Mouse (Mus musculus): ENCODE results near the gene Ak4. TPM values are rescaled to one million over a fixed set of nuclear protein-coding genes. Genes with fewer than 3 reads are reported as not detected.

The Ak4 gene
- polyA plus RNA-seq, 1 experiment from 2014 or later = 11.9 TPM

DNA sequence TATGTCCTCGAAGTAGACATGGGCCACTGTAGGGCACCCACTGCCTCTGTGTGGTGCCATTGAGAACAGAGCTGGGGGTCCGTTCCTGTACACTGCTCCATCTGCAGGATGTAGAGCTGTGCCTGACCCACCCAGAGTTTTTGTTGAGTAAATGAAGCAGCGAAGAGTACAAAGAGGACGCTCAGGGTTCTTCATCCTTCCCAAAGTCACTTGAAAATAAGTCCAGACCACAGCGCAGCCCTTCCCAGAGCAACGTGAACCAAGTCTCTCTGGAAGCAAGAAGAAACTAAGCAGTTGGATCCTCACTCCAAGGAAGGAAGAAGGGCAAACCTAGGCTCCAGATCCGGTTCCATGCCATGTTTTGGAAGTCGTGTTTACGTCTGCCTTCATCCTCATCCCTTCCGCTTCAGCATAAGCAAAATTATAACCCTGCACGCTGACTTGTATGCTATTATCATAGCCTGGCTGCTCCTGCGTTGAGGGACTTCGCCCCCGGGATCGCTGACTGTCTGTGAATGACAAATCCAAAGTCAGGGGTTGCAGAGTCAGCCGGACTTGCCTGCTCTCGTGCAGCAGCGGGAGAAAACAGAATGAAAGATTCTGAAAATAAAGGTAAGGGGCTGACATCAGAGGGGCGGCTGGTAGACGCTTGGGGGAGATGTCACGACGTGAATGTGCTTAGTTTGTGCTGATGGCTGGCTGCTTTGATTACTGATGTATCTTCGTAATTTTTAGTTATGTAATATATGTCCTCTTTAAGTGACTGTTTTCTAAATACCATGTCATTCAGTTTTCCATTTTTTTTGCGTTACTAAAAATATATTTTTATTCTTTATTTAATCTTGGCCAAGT is 88.7 kb downstream of the Ak4 start:
- no peak overlapping the region for H3K27ac ChIP-seq (ENCODE audit: low read depth, low read length)
- peak overlapping the region; percentile 52 for H3K4me2 ChIP-seq (ENCODE audit: low read depth, low read length, severe bottlenecking)
- DNase-seq (ENCODE audit: low spot score) (peak; percentile 71), ATAC-seq (replicated peaks; ENCODE audit: low FRiP score) (no peak)
- peak overlapping the region; percentile 28 for H3K4me3 ChIP-seq (ENCODE audit: low read depth, low read length)
- 10% methylated on average over 24 of the region's 24 CpGs for WGBS
- H3K9me3 ChIP-seq (ENCODE audit: control insufficient read depth, low read length) = no peaks in the 10 kb centered on the region
- peaks cover 5% of the 10 kb centered on the region for H3K4me1 ChIP-seq (replicated peaks; ENCODE audit: control insufficient read depth, insufficient read depth, low read length)
- H3K9ac ChIP-seq (ENCODE audit: low read length) = no peak overlapping the region
- no peaks in the 10 kb centered on the region for H3K36me3 ChIP-seq (ENCODE audit: control insufficient read depth, insufficient read depth, low read length)
- H3K27me3 ChIP-seq (ENCODE audit: control insufficient read depth, insufficient read depth, low read length) = 0 out of 2 replicates have a peak, but pooled peaks cover 3% of the 10 kb centered on the region

DNA sequence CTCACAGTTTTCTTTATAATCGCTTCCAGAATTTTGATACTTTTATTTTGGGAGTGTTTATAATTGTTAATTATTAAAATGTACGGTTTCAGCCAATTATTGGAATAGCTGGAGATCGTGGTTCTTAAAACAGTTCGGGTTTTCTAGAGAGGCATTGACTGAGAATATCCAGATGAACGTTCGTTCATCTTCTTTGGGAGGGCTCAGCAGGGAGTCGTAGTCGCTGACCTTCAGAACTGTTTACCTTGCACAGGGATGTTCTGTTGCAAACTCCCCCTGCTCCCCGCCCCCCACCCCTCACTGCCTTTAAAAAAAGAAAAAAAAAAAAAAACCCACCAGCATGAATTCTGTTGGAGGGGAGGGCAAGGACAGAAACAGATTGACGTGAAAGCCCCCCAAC is 89.4 kb downstream of the Ak4 start:
- ATAC-seq (replicated peaks; ENCODE audit: low FRiP score) = no peak
- DNase-seq (ENCODE audit: low spot score) = no peak
- 3% methylated on average over 10 of the region's 10 CpGs for WGBS
- no peaks in the 10 kb centered on the region for H3K9me3 ChIP-seq (ENCODE audit: control insufficient read depth, low read length)
- peaks cover 5% of the 10 kb centered on the region for H3K4me1 ChIP-seq (replicated peaks; ENCODE audit: control insufficient read depth, insufficient read depth, low read length)
- H3K36me3 ChIP-seq (ENCODE audit: control insufficient read depth, insufficient read depth, low read length) = no peaks in the 10 kb centered on the region
- H3K27me3 ChIP-seq (ENCODE audit: control insufficient read depth, insufficient read depth, low read length) = 0 out of 2 replicates have a peak, but pooled peaks cover 3% of the 10 kb centered on the region
- H3K4me2 ChIP-seq (ENCODE audit: low read depth, low read length, severe bottlenecking) = peak overlapping the region; percentile 78
- peak overlapping the region; percentile 25 for H3K9ac ChIP-seq (ENCODE audit: low read length)
- H3K27ac ChIP-seq (ENCODE audit: low read depth, low read length) = no peak overlapping the region
- peak overlapping the region; percentile 33 for H3K4me3 ChIP-seq (ENCODE audit: low read depth, low read length)

DNA sequence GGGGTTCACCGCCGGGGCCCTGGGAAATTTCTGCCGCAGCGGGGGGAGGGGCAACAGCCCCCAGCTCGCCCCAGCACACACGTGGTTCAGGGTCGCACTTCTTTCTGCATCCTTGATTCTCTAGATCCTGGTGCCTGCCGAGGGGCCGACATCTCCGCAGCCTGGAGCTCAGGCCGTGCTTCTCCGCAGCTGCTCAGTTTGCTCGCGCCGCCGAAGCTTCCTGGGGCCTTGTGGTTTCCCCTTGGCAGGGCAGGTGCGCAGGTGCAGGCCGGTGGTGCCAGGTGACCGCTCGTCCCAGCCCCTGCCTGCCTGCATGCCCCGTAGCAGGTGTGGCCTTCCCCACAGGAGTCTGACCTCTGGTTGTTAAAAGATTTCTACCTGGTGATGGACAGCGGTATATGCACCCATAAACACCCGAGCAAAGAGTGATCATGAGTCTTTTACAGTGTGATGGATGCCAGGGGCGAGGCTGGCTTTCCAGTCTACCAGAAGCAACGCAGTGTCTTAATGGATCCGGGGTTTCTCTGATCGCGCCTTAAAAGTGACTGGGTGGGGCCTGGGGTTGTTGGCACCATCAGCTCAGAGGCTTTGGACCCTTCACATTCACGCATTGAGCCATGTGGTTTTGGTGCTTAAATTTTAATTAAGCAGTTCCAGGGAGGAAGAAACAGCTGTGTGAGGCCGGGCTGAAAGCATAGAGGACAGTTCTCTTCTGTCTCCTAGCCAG is 89.9 kb downstream of the Ak4 start:
- WGBS = 4% methylated on average over 30 of the region's 30 CpGs
- ATAC-seq (replicated peaks; ENCODE audit: low FRiP score) (peak; percentile 63), DNase-seq (ENCODE audit: low spot score) (peak; percentile 71)
- Histone ChIP-seq H3K27me3 (ENCODE audit: control insufficient read depth, insufficient read depth, low read length) (0 out of 2 replicates have a peak, but pooled peaks cover 3% of the 10 kb centered on the region), H3K27ac (ENCODE audit: low read depth, low read length) (no peak overlapping the region), H3K4me3 (ENCODE audit: low read depth, low read length) (peak overlapping the region; percentile 33), H3K9me3 (ENCODE audit: control insufficient read depth, low read length) (no peaks in the 10 kb centered on the region), H3K36me3 (ENCODE audit: control insufficient read depth, insufficient read depth, low read length) (no peaks in the 10 kb centered on the region), H3K4me1 (replicated peaks; ENCODE audit: control insufficient read depth, insufficient read depth, low read length) (peaks cover 5% of the 10 kb centered on the region), H3K4me2 (ENCODE audit: low read depth, low read length, severe bottlenecking) (peak overlapping the region; percentile 78), H3K9ac (ENCODE audit: low read length) (peak overlapping the region; percentile 25)

DNA sequence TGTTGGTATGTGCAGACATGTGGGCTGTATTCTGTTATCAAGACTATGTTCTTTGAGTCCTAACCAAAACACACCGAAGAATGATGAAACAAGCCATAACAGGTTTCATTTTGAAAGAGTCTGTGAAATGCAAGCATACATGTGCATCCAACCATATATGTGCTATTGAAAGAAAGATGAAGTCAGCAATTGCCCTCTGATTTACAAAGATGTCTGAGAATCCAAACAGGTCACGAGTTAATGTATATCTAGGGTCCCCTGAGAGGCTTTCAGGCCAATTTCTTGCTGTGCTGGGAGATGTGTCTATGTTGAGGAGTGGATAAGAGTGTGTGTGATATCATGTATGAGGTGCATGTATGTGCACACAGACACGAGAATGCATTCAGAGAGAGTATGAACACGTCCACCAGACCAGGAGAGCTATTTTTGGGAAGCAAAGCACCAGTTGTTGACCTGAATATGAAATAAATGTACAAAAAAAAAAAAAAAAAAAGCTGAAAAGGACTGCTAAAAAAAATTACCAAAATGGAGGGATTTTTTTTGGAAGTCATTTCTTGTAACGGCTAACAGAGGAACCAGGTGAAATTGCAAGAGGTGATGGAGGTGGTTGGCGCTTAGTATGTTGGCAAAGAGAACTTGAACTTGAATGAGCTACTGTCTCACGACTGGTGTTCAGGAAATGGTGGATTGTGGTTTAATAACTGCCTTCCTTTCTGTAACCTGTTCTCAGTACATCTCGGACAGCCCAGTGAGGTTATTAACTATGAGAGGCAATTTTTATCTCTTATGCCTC is 91.2 kb downstream of the Ak4 start:
- Histone ChIP-seq H3K36me3 (ENCODE audit: control insufficient read depth, insufficient read depth, low read length) (no peaks in the 10 kb centered on the region), H3K27me3 (ENCODE audit: control insufficient read depth, insufficient read depth, low read length) (0 out of 2 replicates have a peak, but pooled peaks cover 3% of the 10 kb centered on the region), H3K4me1 (replicated peaks; ENCODE audit: control insufficient read depth, insufficient read depth, low read length) (peaks cover 5% of the 10 kb centered on the region), H3K9me3 (ENCODE audit: control insufficient read depth, low read length) (no peaks in the 10 kb centered on the region), H3K27ac (ENCODE audit: low read depth, low read length) (no peak overlapping the region), H3K9ac (ENCODE audit: low read length) (no peak overlapping the region), H3K4me2 (ENCODE audit: low read depth, low read length, severe bottlenecking) (no peak overlapping the region), H3K4me3 (ENCODE audit: low read depth, low read length) (no peak overlapping the region)
- 85% methylated on average over 8 of the region's 8 CpGs for WGBS
- DNase-seq (ENCODE audit: low spot score) (no peak), ATAC-seq (replicated peaks; ENCODE audit: low FRiP score) (no peak)

DNA sequence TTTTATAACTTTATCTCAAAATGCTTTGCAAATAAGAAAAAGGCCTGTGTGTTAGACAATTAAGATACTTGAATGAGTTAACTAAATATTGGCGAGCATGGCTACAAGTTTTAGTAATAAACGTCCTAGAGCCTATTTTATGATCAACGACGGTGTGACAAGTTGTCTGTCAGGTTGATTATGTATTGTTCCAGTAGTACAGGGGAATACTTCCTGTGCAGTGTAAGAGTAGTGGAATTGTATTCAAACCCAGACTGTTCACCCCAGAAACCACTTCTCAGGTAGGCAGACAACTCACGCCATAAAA is 91.8 kb downstream of the Ak4 start:
- no peak overlapping the region for H3K4me2 ChIP-seq (ENCODE audit: low read depth, low read length, severe bottlenecking)
- H3K4me1 ChIP-seq (replicated peaks; ENCODE audit: control insufficient read depth, insufficient read depth, low read length) = peaks cover 5% of the 10 kb centered on the region
- H3K9me3 ChIP-seq (ENCODE audit: control insufficient read depth, low read length) = no peaks in the 10 kb centered on the region
- no peak overlapping the region for H3K27ac ChIP-seq (ENCODE audit: low read depth, low read length)
- H3K27me3 ChIP-seq (ENCODE audit: control insufficient read depth, insufficient read depth, low read length) = 0 out of 2 replicates have a peak, but pooled peaks cover 3% of the 10 kb centered on the region
- H3K4me3 ChIP-seq (ENCODE audit: low read depth, low read length) = no peak overlapping the region
- no peak overlapping the region for H3K9ac ChIP-seq (ENCODE audit: low read length)
- DNase-seq (ENCODE audit: low spot score) (no peak), ATAC-seq (replicated peaks; ENCODE audit: low FRiP score) (no peak)
- H3K36me3 ChIP-seq (ENCODE audit: control insufficient read depth, insufficient read depth, low read length) = no peaks in the 10 kb centered on the region
- WGBS = 87% methylated on average over 5 of the region's 5 CpGs

DNA sequence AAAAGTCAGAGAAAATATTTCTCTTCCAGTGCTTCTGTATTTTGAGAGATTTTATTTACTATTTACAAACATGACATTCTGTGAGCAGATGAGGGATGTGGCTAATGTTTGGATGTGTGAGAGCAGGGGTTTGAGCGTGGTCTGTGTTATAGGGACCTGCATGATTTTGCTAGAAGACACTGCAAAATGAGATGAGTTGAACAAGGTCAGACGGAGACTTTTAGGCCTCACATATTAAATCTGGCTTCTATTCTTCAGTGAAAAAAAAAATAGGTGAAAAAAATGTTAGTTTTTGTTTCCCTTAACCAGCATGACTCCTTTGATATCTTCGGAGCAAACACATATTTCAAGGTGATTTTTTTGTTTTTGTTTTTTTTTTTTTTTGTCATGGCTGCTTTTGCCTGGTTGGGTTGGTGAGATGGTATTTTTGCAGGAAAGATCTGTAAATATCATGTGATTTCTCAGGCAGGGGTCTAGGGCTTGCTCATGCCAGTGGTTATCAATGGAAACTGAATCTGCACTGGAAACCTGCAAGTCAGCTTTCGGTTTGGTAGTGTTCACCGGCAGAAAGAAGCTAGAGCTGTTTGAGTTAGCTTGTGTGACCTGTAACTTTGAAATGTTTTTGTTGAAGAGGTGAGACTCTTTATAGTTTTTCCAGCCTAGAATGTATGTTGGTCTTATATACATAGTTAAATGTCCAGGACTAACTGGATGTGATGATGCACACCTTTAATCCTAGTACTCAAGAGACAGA is 92.9 kb downstream of the Ak4 start:
- H3K4me2 ChIP-seq (ENCODE audit: low read depth, low read length, severe bottlenecking) = no peak overlapping the region
- DNase-seq (ENCODE audit: low spot score) (no peak), ATAC-seq (replicated peaks; ENCODE audit: low FRiP score) (no peak)
- H3K9me3 ChIP-seq (ENCODE audit: control insufficient read depth, low read length) = no peaks in the 10 kb centered on the region
- H3K27ac ChIP-seq (ENCODE audit: low read depth, low read length) = no peak overlapping the region
- H3K9ac ChIP-seq (ENCODE audit: low read length) = no peak overlapping the region
- no peak overlapping the region for H3K4me3 ChIP-seq (ENCODE audit: low read depth, low read length)
- H3K27me3 ChIP-seq (ENCODE audit: control insufficient read depth, insufficient read depth, low read length) = 0 out of 2 replicates have a peak, but pooled peaks cover 2% of the 10 kb centered on the region
- peaks cover 5% of the 10 kb centered on the region for H3K4me1 ChIP-seq (replicated peaks; ENCODE audit: control insufficient read depth, insufficient read depth, low read length)
- H3K36me3 ChIP-seq (ENCODE audit: control insufficient read depth, insufficient read depth, low read length) = no peaks in the 10 kb centered on the region
- 90% methylated on average over 5 of the region's 5 CpGs for WGBS

DNA sequence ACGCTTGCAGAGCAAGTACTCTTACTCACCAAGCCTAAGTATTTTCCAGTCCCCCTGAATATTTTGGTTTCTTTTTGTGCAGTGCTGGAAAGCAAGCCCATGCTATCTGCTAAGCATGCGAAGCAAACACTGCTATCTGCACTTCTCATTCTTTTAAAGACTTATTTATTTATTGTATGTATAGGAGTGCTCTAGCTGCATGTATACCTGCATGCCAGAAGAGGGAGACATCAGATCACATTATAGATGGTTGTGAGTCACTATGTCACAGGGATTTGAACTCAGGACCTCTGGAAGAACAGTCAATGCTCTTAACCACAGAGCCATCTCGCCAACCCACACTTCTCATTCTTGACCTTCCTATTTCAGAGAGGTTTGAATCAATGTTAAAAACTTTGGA is 94.2 kb downstream of the Ak4 start:
- 92% methylated on average over 3 of the region's 3 CpGs for WGBS
- Histone ChIP-seq H3K9me3 (ENCODE audit: control insufficient read depth, low read length) (no peaks in the 10 kb centered on the region), H3K4me1 (replicated peaks; ENCODE audit: control insufficient read depth, insufficient read depth, low read length) (peaks cover 5% of the 10 kb centered on the region), H3K4me3 (ENCODE audit: low read depth, low read length) (no peak overlapping the region), H3K9ac (ENCODE audit: low read length) (no peak overlapping the region), H3K36me3 (ENCODE audit: control insufficient read depth, insufficient read depth, low read length) (no peaks in the 10 kb centered on the region), H3K27me3 (ENCODE audit: control insufficient read depth, insufficient read depth, low read length) (no peaks in the 10 kb centered on the region), H3K4me2 (ENCODE audit: low read depth, low read length, severe bottlenecking) (no peak overlapping the region), H3K27ac (ENCODE audit: low read depth, low read length) (no peak overlapping the region)
- ATAC-seq (replicated peaks; ENCODE audit: low FRiP score) (no peak), DNase-seq (ENCODE audit: low spot score) (no peak)

DNA sequence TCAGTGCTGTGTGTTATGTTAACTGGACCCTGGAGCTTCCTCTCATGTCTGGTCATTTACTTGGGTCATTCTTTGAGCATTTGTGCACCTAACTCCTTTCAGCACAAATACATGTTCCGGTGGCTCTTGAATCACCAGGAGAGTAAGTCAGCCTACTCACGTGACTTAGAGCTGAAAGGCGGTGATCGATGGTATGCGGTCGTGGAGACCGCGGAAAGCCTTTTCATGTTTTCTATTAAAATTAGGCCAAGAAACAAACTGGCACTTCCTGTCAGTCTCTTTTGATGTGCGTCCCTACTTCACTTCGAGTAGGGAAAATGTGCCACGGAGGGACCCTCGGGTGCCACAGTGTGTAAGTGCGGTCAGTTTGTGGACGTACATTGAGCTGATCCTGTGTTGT is 96.8 kb downstream of the Ak4 start:
- ATAC-seq (replicated peaks; ENCODE audit: low FRiP score) (no peak), DNase-seq (ENCODE audit: low spot score) (no peak)
- H3K36me3 ChIP-seq (ENCODE audit: control insufficient read depth, insufficient read depth, low read length) = no peaks in the 10 kb centered on the region
- H3K4me3 ChIP-seq (ENCODE audit: low read depth, low read length) = no peak overlapping the region
- 93% methylated on average over 14 of the region's 14 CpGs for WGBS
- no peak overlapping the region for H3K27ac ChIP-seq (ENCODE audit: low read depth, low read length)
- H3K27me3 ChIP-seq (ENCODE audit: control insufficient read depth, insufficient read depth, low read length) = no peaks in the 10 kb centered on the region
- H3K4me2 ChIP-seq (ENCODE audit: low read depth, low read length, severe bottlenecking) = no peak overlapping the region
- H3K4me1 ChIP-seq (replicated peaks; ENCODE audit: control insufficient read depth, insufficient read depth, low read length) = no peaks in the 10 kb centered on the region
- no peak overlapping the region for H3K9ac ChIP-seq (ENCODE audit: low read length)
- H3K9me3 ChIP-seq (ENCODE audit: control insufficient read depth, low read length) = no peaks in the 10 kb centered on the region
